Mouse (Mus musculus): ENCODE data around the gene Pard3. TPM values are rescaled to one million over a fixed set of nuclear protein-coding genes. Genes with fewer than 3 reads are reported as not detected.
A peak's percentile ranks its signal among the peaks of the same experiment; 100 is the strongest.

Pard3 gene
- polyA plus RNA-seq (2012; rRNA removed): 10.1 and 11.9 TPM in 2 replicates

DNA sequence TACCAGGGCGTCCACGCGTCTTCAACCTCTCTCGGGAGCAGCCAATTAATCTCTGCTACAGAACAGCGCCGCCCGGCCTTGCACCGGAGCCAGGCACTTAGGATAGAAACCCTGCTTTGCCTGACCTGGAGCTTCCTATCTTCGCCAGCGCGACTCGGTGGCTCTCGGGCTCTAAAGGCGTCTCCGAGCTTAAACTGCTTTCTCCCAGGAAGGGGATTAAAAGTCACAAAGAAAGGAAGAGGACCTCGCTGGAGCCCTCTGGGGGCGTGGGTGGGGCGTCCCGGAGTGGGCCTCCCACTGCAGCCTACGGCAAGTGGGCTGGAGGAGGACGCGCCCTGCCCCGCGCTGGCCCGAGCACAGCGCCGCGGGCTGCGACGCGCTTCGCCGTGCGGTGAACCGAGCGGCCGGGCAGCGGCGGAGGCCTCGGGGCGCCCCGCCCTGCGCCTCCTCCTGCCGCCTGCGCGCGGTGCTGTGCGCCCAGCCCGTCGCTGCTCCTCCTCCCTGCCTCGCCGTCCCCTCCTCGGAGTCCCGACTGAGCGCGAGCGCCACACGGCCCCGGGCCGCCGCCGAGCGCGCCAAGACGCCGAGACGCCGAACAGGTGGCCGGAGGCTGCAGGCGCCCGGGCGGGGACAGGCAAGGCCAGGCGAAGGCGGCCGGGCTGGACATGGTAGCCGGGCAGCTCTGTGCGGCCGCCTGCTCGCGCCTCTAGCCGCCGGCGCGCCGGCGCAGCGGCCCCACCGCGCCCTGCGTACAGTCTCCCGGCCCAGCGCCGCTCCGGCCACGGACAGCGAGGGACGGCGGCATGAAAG is at the start of gene Pard3:
Gene Pard3 (plus strand): TSS at position 343 of the 810 bp plus-strand sequence.
- peak in 1 of 2 experiments; percentile 57 for DNase-seq (ENCODE audit: extremely low spot score in 1 of 2, low spot score in 1 of 2)

DNA sequence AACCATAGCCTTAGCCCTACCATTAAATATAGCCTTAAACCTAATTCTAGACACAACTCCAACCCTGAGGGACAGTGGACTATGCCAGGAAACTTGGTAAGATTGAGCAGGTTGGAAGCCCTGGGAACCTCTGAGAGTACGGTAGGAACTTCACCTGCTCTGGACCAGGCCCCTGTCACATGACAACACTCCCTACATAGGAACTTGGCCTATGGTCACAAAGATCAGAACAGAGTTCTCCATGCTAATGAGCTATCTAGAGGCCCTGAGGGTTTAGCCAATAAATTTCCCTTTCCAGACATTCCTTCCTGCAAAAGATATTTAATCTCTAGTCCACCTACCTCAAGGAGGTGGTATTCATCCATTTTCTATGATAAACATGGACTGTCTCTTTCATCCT is 41.9 kb upstream of the Pard3 start:
- no peak for DNase-seq (ENCODE audit: extremely low spot score in 1 of 2, low spot score in 1 of 2)

DNA sequence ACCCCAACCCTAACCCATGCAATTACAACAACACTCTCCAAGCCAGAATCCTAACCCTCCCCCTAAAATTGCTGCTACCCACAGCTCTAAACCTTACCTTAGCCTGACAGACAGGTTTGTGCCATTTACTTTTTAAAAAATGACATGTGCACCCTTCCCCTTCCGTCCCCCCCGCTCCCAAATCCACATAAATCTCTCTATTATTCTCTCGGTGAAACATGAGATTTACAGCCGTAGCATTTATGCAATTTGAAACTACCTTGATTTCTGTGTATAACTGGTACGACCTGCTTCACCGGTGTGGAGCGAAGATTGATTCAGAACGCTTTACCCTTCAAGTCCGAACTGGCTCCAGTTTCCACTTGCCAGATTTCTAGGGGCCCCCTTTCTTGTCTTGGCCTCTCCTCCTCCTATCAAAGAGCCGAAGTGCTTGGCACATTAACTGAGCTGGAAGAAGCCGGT is 38.4 kb upstream of the Pard3 start:
- no peak for DNase-seq (ENCODE audit: extremely low spot score in 1 of 2, low spot score in 1 of 2)

DNA sequence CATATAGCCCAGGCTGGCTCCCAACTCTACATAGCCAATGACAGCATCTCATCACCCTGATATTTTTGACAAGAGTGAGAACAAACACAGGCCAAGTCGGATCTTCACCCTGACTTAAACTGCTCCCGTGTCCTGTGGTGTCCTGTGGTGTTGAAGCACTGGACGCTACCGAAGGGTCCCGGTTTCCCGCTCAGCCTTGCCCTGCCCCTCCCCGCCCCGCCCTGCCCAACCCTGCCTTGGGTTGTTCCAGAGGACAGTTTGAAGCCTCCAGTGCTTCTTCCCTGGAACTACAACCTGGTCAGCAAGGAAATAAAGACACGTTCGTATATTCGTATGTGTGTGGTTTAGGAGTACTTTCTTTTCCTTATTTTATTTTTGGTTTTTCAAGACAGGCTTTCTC is 37.9 kb upstream of the Pard3 start:
- DNase-seq (ENCODE audit: extremely low spot score in 1 of 2, low spot score in 1 of 2): no peak

DNA sequence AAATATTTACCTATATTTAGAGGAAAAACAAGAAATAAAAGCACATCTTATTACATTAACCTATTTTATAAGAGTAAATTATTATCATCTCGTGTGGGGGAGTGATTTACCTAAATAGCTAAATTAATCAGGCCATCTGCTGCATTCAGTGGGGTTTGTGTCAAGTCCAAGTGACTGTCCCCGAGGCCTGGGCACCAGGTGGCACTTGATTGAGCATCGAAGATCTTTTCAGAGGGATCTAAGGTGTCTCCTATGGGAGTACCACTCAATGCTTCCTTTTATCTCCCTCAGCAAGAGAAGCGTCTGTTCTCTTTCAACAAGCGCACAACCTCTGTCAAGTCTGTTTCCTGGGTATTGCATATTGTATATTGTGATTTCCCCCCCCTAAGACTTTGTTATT is 32.2 kb upstream of the Pard3 start:
- no peak for DNase-seq (ENCODE audit: extremely low spot score in 1 of 2, low spot score in 1 of 2)

DNA sequence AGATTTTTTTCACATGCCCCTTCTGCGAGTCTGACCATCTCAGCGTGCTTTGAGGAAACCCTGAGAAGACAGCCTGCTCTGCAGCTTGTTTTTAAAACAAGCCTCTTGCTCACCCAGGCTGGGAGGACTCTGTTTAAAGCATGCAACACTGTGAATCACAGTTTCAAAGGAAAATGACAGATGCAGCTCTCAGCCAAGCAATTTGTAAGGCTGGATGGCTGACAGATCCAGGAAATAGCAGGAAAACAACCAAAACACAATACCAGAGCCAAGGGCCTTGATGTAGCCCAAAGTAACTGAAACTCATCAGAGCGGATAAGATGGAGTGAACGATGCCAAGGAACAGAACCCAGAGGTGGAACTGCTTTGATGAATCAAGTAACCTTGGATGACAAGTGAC is 24.8 kb upstream of the Pard3 start:
- DNase-seq (ENCODE audit: extremely low spot score in 1 of 2, low spot score in 1 of 2): peak; percentile 8 to 22

DNA sequence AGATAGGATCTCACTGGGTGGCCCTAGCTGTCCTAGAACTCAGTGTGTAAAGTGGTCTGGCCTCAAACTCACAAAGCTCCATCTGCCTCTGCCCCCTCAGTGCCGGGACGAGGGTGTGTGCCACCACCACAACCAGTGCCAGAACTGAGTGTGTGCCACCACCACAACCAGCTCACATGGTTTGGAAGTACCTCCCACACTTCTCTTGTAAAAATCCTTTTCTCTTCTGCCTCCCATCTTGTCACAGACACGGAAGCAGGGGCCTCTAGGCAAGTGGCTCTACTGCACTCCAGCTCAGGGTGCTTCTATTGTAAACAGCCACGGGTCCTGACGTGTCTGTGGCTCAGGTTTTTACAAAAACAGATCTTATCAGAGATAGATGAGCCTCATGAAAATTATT is 13.7 kb upstream of the Pard3 start:
- no peak for DNase-seq (ENCODE audit: extremely low spot score in 1 of 2, low spot score in 1 of 2)

DNA sequence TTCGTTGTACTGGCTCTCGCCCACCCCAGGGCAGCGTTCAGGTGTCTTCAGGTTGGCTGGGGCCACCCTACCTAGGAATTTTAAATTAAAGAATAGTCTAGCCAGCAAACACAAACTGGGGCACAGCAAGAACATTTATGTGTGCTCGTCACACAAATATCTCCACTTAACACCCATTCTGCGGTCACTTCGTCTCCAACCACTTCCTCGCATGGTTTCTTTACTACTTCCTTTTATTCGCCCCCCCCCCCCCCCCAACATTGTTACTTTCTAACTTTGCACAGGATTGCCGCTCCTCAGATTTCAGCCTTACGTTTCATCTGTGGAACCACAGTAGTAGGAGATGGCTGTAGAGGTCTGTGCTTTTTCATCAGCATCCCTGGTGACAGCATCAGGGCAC is 11.6 kb upstream of the Pard3 start:
- DNase-seq (ENCODE audit: extremely low spot score in 1 of 2, low spot score in 1 of 2): no peak

DNA sequence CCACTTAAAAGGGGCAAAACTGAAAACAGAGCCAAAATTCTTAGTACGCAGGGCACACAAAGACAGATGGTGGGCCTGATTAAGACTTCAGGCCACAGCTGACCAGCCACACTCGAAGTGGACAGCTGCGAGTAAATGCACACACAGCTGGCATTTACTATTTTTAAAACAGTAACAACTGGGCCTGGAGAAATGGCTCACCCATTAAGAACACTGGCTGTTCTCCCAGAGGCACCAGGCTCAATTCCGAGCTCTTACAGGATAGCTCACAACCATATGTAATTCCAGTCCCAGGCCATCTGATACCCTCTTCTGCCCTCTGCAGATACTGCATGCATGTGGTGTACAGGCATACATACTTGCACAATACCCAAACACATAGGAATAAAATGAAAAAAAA is 8.6 kb upstream of the Pard3 start:
- no peak for DNase-seq (ENCODE audit: extremely low spot score in 1 of 2, low spot score in 1 of 2)

DNA sequence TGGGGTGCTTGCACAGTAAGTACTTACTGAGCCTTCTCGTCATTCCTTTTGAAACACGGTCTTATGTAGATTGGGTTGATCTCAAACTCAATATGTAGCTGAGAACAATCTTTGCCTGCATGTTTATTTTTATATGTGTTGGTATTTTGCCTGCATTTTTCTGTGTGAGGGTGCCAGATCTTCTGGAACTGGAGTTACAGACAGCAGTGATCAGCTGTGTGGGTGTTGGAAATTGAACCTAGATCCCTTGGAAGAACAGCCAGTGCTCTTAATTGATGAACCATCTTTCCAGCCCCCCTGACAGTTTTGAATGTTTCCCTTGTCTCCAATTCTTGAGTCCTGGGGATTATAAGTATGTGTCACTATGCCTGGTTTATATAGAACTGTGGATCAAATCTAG is 4.9 kb upstream of the Pard3 start:
- no peak for DNase-seq (ENCODE audit: extremely low spot score in 1 of 2, low spot score in 1 of 2)

DNA sequence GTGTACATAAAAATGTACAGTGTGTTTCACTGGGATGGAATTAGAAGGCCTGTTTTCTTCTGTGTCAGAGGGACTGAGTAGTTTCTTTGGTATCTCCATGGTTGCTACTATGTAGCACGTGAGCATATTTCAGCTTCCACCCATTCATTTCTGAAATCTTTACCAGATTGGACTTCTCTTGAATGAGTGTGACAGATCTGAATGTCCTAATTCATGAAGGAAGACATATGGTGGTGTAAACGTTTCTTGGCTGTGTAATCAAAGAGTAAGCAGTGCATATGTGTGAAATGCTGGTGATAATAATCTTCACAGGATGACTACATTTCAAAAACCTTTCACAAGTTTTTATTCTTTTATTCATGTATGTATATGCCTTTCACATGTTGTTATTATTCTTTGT is 3.9 kb upstream of the Pard3 start:
- DNase-seq (ENCODE audit: extremely low spot score in 1 of 2, low spot score in 1 of 2): no peak

DNA sequence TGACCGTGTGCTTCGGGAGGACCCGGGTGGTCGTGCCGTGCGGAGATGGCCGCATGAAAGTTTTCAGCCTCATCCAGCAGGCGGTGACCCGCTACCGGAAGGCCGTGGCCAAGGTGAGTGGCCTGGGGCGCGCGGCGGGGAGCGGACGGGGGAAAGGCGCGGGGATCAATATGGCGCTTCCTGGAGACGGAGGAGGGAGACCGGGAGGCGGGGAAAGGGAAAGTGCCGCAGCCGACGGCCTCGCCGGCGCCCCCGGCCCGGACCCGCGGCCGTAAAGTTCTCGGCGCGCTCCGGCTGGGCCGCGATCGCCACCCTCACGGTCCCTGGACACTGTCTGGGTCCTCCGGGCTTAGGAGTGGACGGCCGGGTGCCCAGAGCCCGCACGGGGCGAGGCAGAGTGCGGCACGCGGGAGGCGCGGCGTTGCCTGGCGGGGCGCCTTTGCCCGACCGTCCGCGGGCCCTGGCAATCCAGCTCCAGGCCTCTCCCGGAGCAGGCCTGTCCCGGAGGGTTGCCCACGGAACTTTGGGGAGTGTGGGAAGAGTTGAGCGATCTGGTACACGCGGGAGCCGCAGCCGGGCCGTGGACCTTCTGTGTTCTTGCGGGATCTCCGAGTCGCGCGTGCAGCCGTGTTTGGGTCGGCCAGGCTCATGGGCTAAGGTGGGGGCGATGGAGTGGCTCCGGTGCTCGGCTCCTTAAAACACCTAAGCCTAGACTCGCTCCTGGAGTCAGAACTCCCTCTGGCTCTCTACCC is 844 bp downstream of the Pard3 start:
- DNase-seq (ENCODE audit: extremely low spot score in 1 of 2, low spot score in 1 of 2): peak in 1 of 2 experiments; percentile 9

DNA sequence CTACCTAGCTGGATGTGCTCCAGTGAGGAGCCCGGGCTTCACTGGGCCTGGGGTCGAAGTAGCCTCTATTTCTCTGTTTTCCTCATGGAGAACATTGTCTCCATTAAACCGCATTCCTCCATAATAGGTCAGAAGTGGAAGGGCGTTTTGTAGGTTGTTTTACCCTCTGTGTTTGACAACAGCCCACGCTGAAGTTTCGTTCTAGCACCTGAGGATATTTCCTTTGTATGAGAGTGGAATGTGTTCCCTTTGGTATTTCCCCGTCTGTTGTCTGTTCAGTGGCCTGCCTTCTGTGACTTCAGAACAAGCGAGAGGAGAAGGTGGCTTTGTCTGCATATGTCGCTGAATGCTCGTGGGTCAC is 1.4 kb downstream of the Pard3 start:
- DNase-seq (ENCODE audit: extremely low spot score in 1 of 2, low spot score in 1 of 2): no peak

DNA sequence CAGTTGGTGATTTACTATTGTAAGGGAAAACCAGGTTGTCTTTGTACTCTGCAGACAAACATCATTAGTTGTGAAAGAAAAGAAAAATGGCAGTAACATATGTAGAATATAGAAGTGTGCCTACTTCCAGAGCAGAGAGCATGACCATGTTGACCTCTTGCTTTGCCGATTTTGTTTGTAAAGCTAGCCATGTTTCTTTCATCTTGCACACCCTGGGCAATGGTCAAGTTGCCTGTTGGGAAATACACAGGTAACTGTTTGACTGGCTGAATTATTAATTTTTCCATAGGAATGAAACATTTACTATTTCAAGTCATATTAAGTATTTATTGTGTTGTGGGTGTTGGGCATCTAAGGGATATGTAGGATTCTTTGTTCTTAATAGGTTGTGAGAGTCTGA is 2.1 kb downstream of the Pard3 start:
- no peak for DNase-seq (ENCODE audit: extremely low spot score in 1 of 2, low spot score in 1 of 2)

DNA sequence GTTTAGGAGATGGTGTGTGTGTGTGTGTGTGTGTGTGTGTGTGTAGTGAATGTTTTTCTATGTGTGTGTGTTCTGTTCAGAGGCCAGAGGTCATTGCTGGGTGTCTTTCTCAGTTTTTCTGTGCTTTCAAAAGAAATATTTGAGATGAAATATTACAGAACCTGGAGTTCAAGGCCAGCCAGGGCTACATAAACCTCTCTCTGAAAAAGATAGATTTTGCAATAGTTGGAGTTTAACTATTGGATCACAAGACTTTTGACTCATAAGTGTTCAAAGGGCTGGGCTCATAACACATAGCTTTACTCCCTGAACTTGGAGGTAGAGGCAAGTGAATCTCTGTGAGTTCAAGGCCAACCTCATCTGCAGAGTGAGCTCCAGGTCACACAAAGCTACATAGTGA is 2.8 kb downstream of the Pard3 start:
- no peak for DNase-seq (ENCODE audit: extremely low spot score in 1 of 2, low spot score in 1 of 2)

DNA sequence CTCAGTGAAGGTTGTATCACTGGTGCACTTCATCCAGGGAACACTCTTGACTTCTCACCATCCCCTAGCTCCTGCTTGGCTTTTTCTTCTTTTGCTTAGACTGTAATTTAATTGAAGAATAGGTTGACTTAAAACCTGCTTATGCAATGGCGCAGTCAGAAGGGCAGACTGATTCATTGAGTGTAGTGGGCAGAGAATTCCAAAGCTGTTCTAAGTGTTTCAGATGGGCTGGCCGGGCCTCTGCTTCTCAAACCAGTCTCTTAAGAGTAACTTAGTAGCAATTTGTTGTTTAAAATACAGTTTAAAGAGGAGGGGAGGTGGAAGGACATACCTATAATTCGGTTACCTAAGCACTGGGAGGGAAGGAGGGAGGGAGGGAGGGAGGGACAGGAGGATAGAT is 5.0 kb downstream of the Pard3 start:
- no peak for DNase-seq (ENCODE audit: extremely low spot score in 1 of 2, low spot score in 1 of 2)

DNA sequence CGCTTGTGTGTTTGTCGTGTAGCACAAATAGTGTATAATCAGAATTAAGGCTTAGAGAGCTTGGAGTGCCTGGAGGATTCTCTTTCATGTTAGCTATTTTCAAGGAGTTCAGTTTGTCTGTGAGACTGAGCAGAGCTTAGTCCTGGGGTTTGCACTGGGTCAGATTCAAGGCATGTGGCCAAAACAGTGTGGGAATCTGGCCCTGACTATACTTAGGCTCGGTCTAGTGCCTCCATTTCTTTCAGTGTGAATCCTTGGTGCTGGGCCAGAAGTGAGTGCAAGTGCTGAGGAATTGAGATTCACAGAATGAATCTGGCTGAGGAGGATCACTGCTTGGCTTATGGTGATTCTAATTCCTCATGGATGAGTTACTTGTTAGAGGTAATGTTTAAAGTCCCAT is 6.5 kb downstream of the Pard3 start:
- no peak for DNase-seq (ENCODE audit: extremely low spot score in 1 of 2, low spot score in 1 of 2)

DNA sequence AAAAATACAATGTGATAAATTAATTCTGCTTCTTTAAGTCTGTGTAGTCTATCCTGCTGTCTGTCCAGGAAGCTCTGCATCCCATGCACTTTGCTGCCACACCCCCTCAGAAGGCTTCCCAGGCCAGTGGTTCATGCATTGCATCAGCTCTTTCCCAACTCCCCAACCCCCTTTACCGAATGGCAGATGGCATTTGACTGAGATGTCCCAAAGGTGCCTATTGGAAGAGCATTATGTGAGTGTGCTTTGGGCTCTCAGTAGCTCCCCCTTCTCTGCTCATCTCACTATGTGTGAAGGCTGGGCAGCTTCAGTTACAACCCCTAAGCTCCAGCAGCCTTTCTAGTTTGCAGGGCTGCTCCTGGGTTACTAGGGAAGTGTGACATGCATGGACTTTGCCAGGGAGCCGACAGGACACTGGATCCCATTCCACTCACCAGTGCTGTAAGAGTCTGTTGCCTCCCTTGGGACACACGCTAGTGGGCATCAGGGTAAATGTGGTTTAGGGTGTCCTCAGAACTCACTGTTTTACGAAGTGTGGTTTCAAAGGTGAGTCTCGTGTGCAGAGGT is 9.4 kb downstream of the Pard3 start:
- DNase-seq (ENCODE audit: extremely low spot score in 1 of 2, low spot score in 1 of 2): no peak

DNA sequence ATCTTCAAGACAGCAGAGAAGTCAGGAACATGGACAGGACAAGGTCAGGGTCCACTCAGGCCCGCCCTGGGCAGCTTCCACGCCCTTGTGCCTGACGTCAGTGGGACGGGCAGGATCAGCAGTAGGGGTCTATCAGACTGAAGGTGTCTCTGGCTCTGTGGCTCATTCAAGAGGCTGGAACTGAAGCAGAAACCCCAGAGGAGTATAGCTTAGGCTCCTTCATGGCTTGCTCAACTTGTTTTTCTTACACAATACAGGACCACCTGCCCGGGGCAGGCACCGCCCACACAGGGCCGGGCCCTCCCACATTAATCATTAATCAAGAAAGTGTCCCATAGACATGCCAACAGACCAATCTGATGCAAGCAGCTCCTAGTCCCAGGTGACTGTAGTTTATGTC is 12.8 kb downstream of the Pard3 start:
- DNase-seq (ENCODE audit: extremely low spot score in 1 of 2, low spot score in 1 of 2): no peak

DNA sequence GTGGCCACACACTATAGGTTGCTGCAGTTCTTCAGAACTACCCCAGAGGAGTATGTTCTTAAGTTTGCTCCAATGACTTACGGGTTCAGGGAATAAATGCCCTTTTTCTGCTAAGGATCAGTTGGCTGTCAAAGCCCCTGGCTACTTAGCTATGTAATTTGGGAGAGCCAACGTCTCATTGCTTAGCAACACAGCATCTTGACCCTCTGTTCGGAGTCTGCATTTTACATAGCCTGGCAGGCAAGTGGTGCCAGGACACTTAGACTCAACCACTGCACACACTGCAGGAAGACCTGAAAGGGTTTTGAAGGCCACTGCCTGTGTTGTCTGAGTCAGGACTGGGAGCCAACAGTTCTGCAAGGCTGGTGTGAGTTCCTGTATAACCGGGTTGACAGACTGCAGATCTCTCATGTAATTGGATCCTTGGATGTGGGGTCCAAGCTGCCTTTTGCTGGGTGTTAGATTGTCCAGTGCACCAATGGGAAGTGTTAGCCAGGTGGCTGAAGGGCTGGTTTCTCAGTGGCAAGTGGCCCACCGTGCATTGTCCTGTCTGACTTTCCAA is 15.6 kb downstream of the Pard3 start:
- no peak for DNase-seq (ENCODE audit: extremely low spot score in 1 of 2, low spot score in 1 of 2)

DNA sequence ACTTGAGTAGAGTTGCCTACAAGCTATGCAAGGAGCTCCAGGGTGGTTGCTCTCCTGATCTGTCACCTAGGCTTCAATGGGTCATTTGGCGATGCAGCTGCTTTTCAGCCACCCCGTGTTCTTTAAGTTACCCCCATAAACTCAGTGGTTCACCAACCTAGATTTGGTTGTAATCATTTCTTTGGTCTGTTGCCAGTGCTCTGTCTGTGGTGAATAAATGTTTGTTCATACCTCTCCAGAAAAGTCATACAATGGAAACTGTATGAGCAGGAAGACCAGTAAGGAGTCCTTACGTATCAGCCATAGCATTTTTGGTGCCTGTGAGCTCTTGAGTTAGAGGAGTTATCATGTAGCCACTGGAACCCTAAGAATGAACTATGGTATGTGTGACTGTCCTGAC is 17.6 kb downstream of the Pard3 start:
- no peak for DNase-seq (ENCODE audit: extremely low spot score in 1 of 2, low spot score in 1 of 2)

Measured in frontal cortex, adult 2 months (tissue).